Mouse (Mus musculus) embryonic fibroblast, embryonic 13.5 days (primary cell): ENCODE data around the gene Igfbpl1.

ENCODE experiments used
- CTCF ChIP-seq: IDR thresholded peaks from 2 replicates; pipeline ENCODE4 v1.5.1; 2011; ENCODE audit warnings: mild to moderate bottlenecking, control low read depth, low read length, moderate library complexity, borderline replicate concordance; ENCODE audit not compliant: insufficient read depth
- POLR2A ChIP-seq: IDR thresholded peaks from 2 replicates; pipeline ENCODE4 v1.6.1; 2011; ENCODE audit warnings: low read depth, mild to moderate bottlenecking, control low read depth, low read length, moderate library complexity

DNA sequence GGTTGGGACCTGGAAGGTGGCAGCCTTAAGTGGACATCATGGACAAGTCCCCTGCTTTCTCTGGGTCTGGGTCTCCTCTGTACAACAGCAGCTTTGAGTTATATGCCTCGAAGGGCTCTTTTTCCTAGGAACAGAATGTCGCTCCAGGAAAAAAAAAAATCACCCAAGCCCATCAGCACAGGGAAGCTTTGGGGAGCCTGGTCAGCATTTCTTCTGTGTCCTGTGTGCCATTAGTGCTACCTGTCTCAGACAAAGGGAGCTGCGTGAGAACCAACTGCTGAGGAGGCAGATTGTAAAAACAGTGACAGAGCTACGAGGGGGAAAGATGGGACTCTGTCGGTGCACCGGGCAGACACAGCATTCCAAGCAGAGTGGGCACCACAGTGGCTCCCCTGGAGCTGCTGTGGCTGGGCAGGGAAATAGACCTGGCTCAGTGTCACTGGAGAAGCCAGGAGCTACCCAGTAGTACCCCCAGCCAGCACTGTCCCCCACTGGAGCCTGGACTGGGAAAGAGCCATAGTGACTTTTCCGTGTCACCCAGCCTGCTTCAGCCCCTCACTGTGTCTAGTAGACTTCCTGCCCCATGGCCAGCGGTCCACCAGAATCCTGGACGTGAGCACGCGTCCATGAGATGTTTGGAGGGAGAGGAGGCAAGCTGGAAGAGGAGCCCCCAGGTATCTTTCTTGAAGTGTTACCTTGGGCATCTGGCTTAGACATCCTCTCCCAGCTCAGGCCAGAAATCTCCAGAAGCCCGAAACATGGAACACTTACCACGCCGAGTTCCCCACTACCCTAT is 1.8 kb downstream of the Igfbpl1 start:
- TF ChIP-seq POLR2A, result no peak
- TF ChIP-seq CTCF, result no peak
